Mouse (Mus musculus): ENCODE measurements around the gene Deup1. TPM values are rescaled to one million over a fixed set of nuclear protein-coding genes. Genes with fewer than 3 reads are reported as not detected.

Gene Deup1
- polyA plus RNA-seq, 1 experiment: not detected

DNA sequence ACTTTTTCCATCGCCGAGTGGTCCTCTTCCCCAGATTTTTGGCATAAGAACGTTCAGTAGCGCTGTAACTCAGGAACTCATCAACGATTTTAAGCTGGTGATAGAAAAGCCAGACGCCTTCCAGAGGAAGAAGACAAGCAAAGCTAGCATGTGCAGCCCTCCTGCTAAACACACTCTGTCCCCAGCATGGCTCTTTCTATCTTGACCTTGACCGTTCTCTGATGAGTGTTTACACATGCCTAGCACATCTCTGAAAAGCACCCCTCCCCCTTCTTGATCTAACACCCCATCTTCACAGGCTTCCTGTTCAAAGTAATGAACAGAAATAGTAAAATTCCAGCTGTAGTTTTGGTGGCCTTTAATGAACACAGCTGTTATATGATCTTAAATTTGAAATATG lies 99.4 kb downstream of the Deup1 start:
- no peaks in the 10 kb centered on the region for H3K79me2 ChIP-seq (ENCODE audit: control insufficient read depth, insufficient read depth)
- TF ChIP-seq CEBPB (IDR thresholded peaks at IDR 0.05; ENCODE audit: low read depth) (no peak), MYOD1 (IDR thresholded peaks at IDR 0.05; ENCODE audit: control insufficient read depth, insufficient read length, low read depth) (no peak), MAX (IDR thresholded peaks at IDR 0.05) (no peak), USF1 (IDR thresholded peaks at IDR 0.05; ENCODE audit: low read depth) (no peak), CTCF (IDR thresholded peaks at IDR 0.05; ENCODE audit: control insufficient read depth, insufficient read depth, insufficient read length) (no peak), MYOG (IDR thresholded peaks at IDR 0.05; ENCODE audit: control insufficient read depth, extremely low read depth, insufficient read length) (no peak)
- no peak overlapping the region for H3ac ChIP-seq (ENCODE audit: control insufficient read depth, insufficient read length, low read depth)
- H3K79me3 ChIP-seq (ENCODE audit: low read depth): no peaks in the 10 kb centered on the region
- H3K4me3 ChIP-seq (ENCODE audit: insufficient read depth, poor library complexity, severe bottlenecking): no peak overlapping the region
- H3K27me3 ChIP-seq (ENCODE audit: control insufficient read depth, insufficient read depth, insufficient read length): no peaks in the 10 kb centered on the region
- H3K36me3 ChIP-seq (ENCODE audit: control insufficient read depth, insufficient read depth): no peaks in the 10 kb centered on the region

- Histone ChIP-seq H3K27me3 (ENCODE audit: control insufficient read depth, insufficient read depth, insufficient read length) (no peaks in the 10 kb centered on the region), H3K36me3 (ENCODE audit: control insufficient read depth, insufficient read depth) (no peaks in the 10 kb centered on the region), H3K4me3 (ENCODE audit: insufficient read depth, poor library complexity, severe bottlenecking) (no peak overlapping the region), H3ac (ENCODE audit: control insufficient read depth, insufficient read length, low read depth) (no peak overlapping the region), H3K79me3 (ENCODE audit: low read depth) (no peaks in the 10 kb centered on the region), H3K79me2 (ENCODE audit: control insufficient read depth, insufficient read depth) (no peaks in the 10 kb centered on the region)
- no peak for TF ChIP-seq USF1 (IDR thresholded peaks at IDR 0.05; ENCODE audit: low read depth)
Measured at GRCm38 (mm10) chr9:15527846-15528245, 99.9 kb downstream of the Deup1 start.

GRCm38 (mm10) chr9:15526539-15526938 lies 101.2 kb downstream of the Deup1 start:
- Histone ChIP-seq H3K36me3 (ENCODE audit: control insufficient read depth, insufficient read depth) (no peaks in the 10 kb centered on the region), H3K79me3 (ENCODE audit: low read depth) (no peaks in the 10 kb centered on the region), H3K79me2 (ENCODE audit: control insufficient read depth, insufficient read depth) (no peaks in the 10 kb centered on the region), H3ac (ENCODE audit: control insufficient read depth, insufficient read length, low read depth) (no peak overlapping the region), H3K27me3 (ENCODE audit: control insufficient read depth, insufficient read depth, insufficient read length) (no peaks in the 10 kb centered on the region), H3K4me3 (ENCODE audit: insufficient read depth, poor library complexity, severe bottlenecking) (no peak overlapping the region)
- TF ChIP-seq MAX (IDR thresholded peaks at IDR 0.05): no peak
- no peak for TF ChIP-seq FOSL1 (IDR thresholded peaks at IDR 0.05; ENCODE audit: insufficient read depth, low read length, poor library complexity, severe bottlenecking)
- no peak for TF ChIP-seq CTCF (IDR thresholded peaks at IDR 0.05; ENCODE audit: control insufficient read depth, insufficient read depth, insufficient read length)
- no peak for TF ChIP-seq USF1 (IDR thresholded peaks at IDR 0.05; ENCODE audit: low read depth)
- no peak for TF ChIP-seq MYOG (IDR thresholded peaks at IDR 0.05; ENCODE audit: control insufficient read depth, extremely low read depth, insufficient read length)
- no peak for TF ChIP-seq MYOD1 (IDR thresholded peaks at IDR 0.05; ENCODE audit: control insufficient read depth, insufficient read length, low read depth)
- no peak for TF ChIP-seq CEBPB (IDR thresholded peaks at IDR 0.05; ENCODE audit: low read depth)

- H3K79me2 ChIP-seq (ENCODE audit: control insufficient read depth, insufficient read depth): no peaks in the 10 kb centered on the region
- H3K36me3 ChIP-seq (ENCODE audit: control insufficient read depth, insufficient read depth): no peaks in the 10 kb centered on the region
- H3K27me3 ChIP-seq (ENCODE audit: control insufficient read depth, insufficient read depth, insufficient read length): no peaks in the 10 kb centered on the region
- H3K4me3 ChIP-seq (ENCODE audit: insufficient read depth, poor library complexity, severe bottlenecking): no peak overlapping the region
- no peaks in the 10 kb centered on the region for H3K79me3 ChIP-seq (ENCODE audit: low read depth)
- no peak for TF ChIP-seq MYOG (IDR thresholded peaks at IDR 0.05; ENCODE audit: control insufficient read depth, extremely low read depth, insufficient read length)
- no peak for TF ChIP-seq USF1 (IDR thresholded peaks at IDR 0.05; ENCODE audit: low read depth)
- TF ChIP-seq CTCF (IDR thresholded peaks at IDR 0.05; ENCODE audit: control insufficient read depth, insufficient read depth, insufficient read length): no peak
- TF ChIP-seq CEBPB (IDR thresholded peaks at IDR 0.05; ENCODE audit: low read depth): no peak
- TF ChIP-seq MAX (IDR thresholded peaks at IDR 0.05): no peak
- TF ChIP-seq FOSL1 (IDR thresholded peaks at IDR 0.05; ENCODE audit: insufficient read depth, low read length, poor library complexity, severe bottlenecking): no peak
- no peak for TF ChIP-seq MYOD1 (IDR thresholded peaks at IDR 0.05; ENCODE audit: control insufficient read depth, insufficient read length, low read depth)
- H3ac ChIP-seq (ENCODE audit: control insufficient read depth, insufficient read length, low read depth): no peak overlapping the region
Measured at GRCm38 (mm10) chr9:15525246-15525645, 102.5 kb downstream of the Deup1 start.

GRCm38 (mm10) chr9:15523646-15524045 lies 104.1 kb downstream of the Deup1 start:
- Histone ChIP-seq H3K27me3 (ENCODE audit: control insufficient read depth, insufficient read depth, insufficient read length) (no peaks in the 10 kb centered on the region), H3K79me3 (ENCODE audit: low read depth) (no peaks in the 10 kb centered on the region), H3K4me3 (ENCODE audit: insufficient read depth, poor library complexity, severe bottlenecking) (no peak overlapping the region), H3K79me2 (ENCODE audit: control insufficient read depth, insufficient read depth) (no peaks in the 10 kb centered on the region), H3K36me3 (ENCODE audit: control insufficient read depth, insufficient read depth) (no peaks in the 10 kb centered on the region), H3ac (ENCODE audit: control insufficient read depth, insufficient read length, low read depth) (no peak overlapping the region)
- TF ChIP-seq USF1 (IDR thresholded peaks at IDR 0.05; ENCODE audit: low read depth) (no peak), CEBPB (IDR thresholded peaks at IDR 0.05; ENCODE audit: low read depth) (no peak), MYOD1 (IDR thresholded peaks at IDR 0.05; ENCODE audit: control insufficient read depth, insufficient read length, low read depth) (no peak), MAX (IDR thresholded peaks at IDR 0.05) (no peak), CTCF (IDR thresholded peaks at IDR 0.05; ENCODE audit: control insufficient read depth, insufficient read depth, insufficient read length) (no peak), MYOG (IDR thresholded peaks at IDR 0.05; ENCODE audit: control insufficient read depth, extremely low read depth, insufficient read length) (no peak), FOSL1 (IDR thresholded peaks at IDR 0.05; ENCODE audit: insufficient read depth, low read length, poor library complexity, severe bottlenecking) (no peak)

DNA sequence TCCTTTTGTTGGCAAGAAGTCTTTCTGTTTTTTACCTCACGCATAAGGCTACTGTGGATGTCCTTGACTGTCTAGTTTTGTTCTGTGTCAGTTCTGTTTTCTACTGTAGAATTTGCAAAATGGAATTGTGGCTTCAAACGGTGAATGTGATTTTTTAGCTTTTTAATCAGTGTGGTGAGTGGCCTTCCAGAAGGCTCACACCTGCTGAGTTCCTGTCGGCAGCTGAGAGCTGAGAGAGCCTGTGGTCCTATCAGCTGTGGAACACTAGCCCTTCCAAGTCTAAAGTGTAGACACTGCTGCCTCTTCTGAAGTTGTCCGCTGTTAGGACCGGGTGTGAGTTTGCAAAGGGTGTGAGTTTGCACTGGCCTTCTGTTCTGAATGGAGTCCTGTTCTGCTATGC lies 104.8 kb downstream of the Deup1 start:
- Histone ChIP-seq H3K79me2 (ENCODE audit: control insufficient read depth, insufficient read depth) (no peaks in the 10 kb centered on the region), H3K4me3 (ENCODE audit: insufficient read depth, poor library complexity, severe bottlenecking) (no peak overlapping the region), H3K79me3 (ENCODE audit: low read depth) (no peaks in the 10 kb centered on the region), H3K27me3 (ENCODE audit: control insufficient read depth, insufficient read depth, insufficient read length) (no peaks in the 10 kb centered on the region), H3K36me3 (ENCODE audit: control insufficient read depth, insufficient read depth) (no peaks in the 10 kb centered on the region), H3ac (ENCODE audit: control insufficient read depth, insufficient read length, low read depth) (no peak overlapping the region)
- TF ChIP-seq CTCF (IDR thresholded peaks at IDR 0.05; ENCODE audit: control insufficient read depth, insufficient read depth, insufficient read length) (no peak), MYOG (IDR thresholded peaks at IDR 0.05; ENCODE audit: control insufficient read depth, extremely low read depth, insufficient read length) (no peak), MYOD1 (IDR thresholded peaks at IDR 0.05; ENCODE audit: control insufficient read depth, insufficient read length, low read depth) (no peak), USF1 (IDR thresholded peaks at IDR 0.05; ENCODE audit: low read depth) (no peak), CEBPB (IDR thresholded peaks at IDR 0.05; ENCODE audit: low read depth) (no peak), MAX (IDR thresholded peaks at IDR 0.05) (no peak), FOSL1 (IDR thresholded peaks at IDR 0.05; ENCODE audit: insufficient read depth, low read length, poor library complexity, severe bottlenecking) (no peak)

All from C2C12 (cell line).